Mouse (Mus musculus) neural tube, embryonic 12.5 days (tissue): Measurements from ENCODE around the gene Trappc6b. TPM values are rescaled to one million over a fixed set of nuclear protein-coding genes. Genes with fewer than 3 reads are reported as not detected.

ENCODE experiments used
- ATAC-seq: fragments of 200-750 bp; cut with Nextera tagmentation; 2 replicates; pipeline ENCODE4 v1.8.0; 2017; ENCODE audit warnings: low read depth, mild to moderate bottlenecking, moderate TSS enrichment, moderate library complexity; ENCODE audit not compliant: low FRiP score
- H3K27ac ChIP-seq: fragments of 300-500 bp; sonication (generic); 2 replicates; pipeline ENCODE4 v1.5.1; 2016
- H3K27me3 ChIP-seq: fragments of 300-500 bp; sonication (generic); replicated peaks from 2 replicates; pipeline ENCODE4 v1.6.1; 2016; ENCODE audit warnings: mild to moderate bottlenecking
- H3K36me3 ChIP-seq: fragments of 300-500 bp; sonication (generic); 2 replicates; pipeline ENCODE4 v1.6.1; 2016; ENCODE audit warnings: mild to moderate bottlenecking
- H3K4me1 ChIP-seq: fragments of 300-500 bp; sonication (generic); 2 replicates; pipeline ENCODE4 v1.6.1; 2016
- H3K4me2 ChIP-seq: fragments of 300-500 bp; sonication (generic); replicated peaks from 2 replicates; pipeline ENCODE4 v1.6.1; 2016; ENCODE audit warnings: mild to moderate bottlenecking
- H3K4me3 ChIP-seq: fragments of 300-500 bp; sonication (generic); 2 replicates; pipeline ENCODE4 v1.5.1; 2016
- H3K9ac ChIP-seq: fragments of 300-500 bp; sonication (generic); 2 replicates; pipeline ENCODE4 v1.6.1; 2016; ENCODE audit warnings: mild to moderate bottlenecking
- H3K9me3 ChIP-seq: fragments of 300-500 bp; sonication (generic); 2 replicates; pipeline ENCODE4 v1.6.1; 2016; ENCODE audit warnings: mild to moderate bottlenecking
- WGBS: fragments of 180-500 bp; shearing (Covaris S2); methylation state at CpG from one replicate; pipeline ENCODE4 v1.1.7; 2016; 5-methylcytosine and 5-hydroxymethylcytosine counted together
- polyA plus RNA-seq: library from polyadenylated mRNA; unstranded; fragments of >200 nt; fragmentation: Nextera tagmentation; extraction: Ambion mirVana; gene quantifications from 2 replicates; pipeline ENCODE4 v1.2.1, GENCODE M21; 2016

Trappc6b gene
- polyA plus RNA-seq = 118 and 121 TPM in 2 replicates

GRCm38 (mm10) chr12:59060993-59061595 is at the start of gene Trappc6b:
Trappc6b (minus strand) TSS chr12:59061472.
- Histone ChIP-seq H3K4me2 (peak within 1 kb of the TSS; percentile 73), H3K9me3 (no peaks in the 10 kb centered on the region), H3K4me1 (peaks cover 13% of the 10 kb centered on the region), H3K36me3 (peaks cover 16% of the 10 kb centered on the region; the same call in 1 of the 2 replicates), H3K27me3 (no peaks in the 10 kb centered on the region), H3K4me3 (peak within 1 kb of the TSS; percentile 82), H3K9ac (peak within 1 kb of the TSS; percentile 86), H3K27ac (peak within 1 kb of the TSS; percentile 85)
- WGBS = under 1% methylated on average over 49 of the region's 49 CpGs
- peak; percentile 97 for ATAC-seq

DNA sequence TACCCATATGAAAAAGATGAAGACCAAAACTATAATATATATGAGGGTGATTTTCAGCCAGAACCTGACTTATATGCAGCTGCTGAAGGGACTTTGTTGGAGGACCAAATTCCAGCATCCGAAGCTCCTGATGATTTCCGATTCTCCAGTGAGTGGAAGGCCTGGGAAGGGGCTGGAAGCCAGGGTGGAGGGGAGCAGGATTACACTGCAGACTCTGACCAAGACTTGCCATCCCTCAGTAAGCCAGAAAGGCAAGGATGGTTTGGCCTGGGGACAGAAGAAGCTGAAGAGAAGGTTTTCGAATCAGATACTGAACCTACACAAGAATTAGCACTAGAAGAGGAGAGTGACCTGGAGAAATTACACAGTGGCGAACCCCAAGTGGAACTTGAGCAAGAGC is 46.7 kb upstream of the Trappc6b start:
- 88% methylated on average over 4 of the region's 4 CpGs for WGBS
- Histone ChIP-seq H3K4me1 (no peaks in the 10 kb centered on the region), H3K27ac (no peak overlapping the region), H3K36me3 (no peaks in the 10 kb centered on the region), H3K4me3 (no peak overlapping the region), H3K9me3 (no peaks in the 10 kb centered on the region), H3K4me2 (no peak overlapping the region), H3K9ac (no peak overlapping the region), H3K27me3 (no peaks in the 10 kb centered on the region)
- no peak for ATAC-seq

DNA sequence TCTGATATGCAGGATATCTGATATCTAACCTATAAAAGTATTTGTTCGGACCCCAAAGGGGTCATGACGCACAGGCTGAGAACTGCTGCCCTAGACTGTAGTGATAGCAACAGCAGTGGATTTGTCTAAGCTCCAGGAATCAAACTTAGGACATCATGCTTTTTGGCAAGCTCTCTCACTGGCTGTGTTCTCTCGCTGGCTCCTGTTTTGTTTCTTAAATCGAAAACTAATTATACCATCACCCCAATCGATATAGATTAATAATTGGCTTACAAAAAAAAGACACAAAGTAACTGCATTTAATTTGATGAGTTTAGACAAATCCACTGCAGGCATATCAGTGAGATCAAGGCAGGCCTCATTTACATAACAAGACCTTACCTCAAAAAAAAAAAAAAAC is 45.2 kb upstream of the Trappc6b start:
- H3K4me2 ChIP-seq = no peak overlapping the region
- no peaks in the 10 kb centered on the region for H3K36me3 ChIP-seq
- H3K27ac ChIP-seq = no peak overlapping the region
- H3K4me3 ChIP-seq = no peak overlapping the region
- no peaks in the 10 kb centered on the region for H3K27me3 ChIP-seq
- WGBS = 90% methylated on average over 5 of the region's 5 CpGs
- no peaks in the 10 kb centered on the region for H3K4me1 ChIP-seq
- no peaks in the 10 kb centered on the region for H3K9me3 ChIP-seq
- ATAC-seq = no peak
- no peak overlapping the region for H3K9ac ChIP-seq

DNA sequence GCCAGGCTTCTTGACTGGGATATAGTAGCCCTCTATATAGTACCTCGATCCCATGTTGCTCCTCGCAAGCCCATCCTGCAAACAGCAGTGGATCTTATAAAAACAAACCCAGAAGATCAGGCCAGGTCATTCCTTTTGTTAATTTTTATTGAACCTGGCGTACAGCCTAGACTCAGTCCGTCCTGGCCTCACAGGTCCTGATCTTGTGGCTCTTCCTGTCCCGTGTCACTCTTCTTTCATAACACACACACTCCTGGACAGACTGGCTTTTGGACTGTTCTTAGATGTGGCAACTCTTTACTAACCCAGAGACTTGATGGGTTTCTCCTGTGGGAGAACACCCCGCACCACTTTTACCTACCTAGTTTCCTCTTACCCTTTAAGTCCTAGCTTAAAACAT is 44.6 kb upstream of the Trappc6b start:
- no peak overlapping the region for H3K27ac ChIP-seq
- H3K4me3 ChIP-seq = no peak overlapping the region
- H3K9ac ChIP-seq = no peak overlapping the region
- no peaks in the 10 kb centered on the region for H3K36me3 ChIP-seq
- H3K4me2 ChIP-seq = no peak overlapping the region
- H3K4me1 ChIP-seq = no peaks in the 10 kb centered on the region
- WGBS = 90% methylated on average over 6 of the region's 6 CpGs
- no peaks in the 10 kb centered on the region for H3K9me3 ChIP-seq
- ATAC-seq = no peak
- H3K27me3 ChIP-seq = no peaks in the 10 kb centered on the region

GRCm38 (mm10) chr12:59104771-59105170 is 43.5 kb upstream of the Trappc6b start:
- no peaks in the 10 kb centered on the region for H3K36me3 ChIP-seq
- no peak for ATAC-seq
- no peak overlapping the region for H3K27ac ChIP-seq
- no peak overlapping the region for H3K4me3 ChIP-seq
- no peak overlapping the region for H3K4me2 ChIP-seq
- no peaks in the 10 kb centered on the region for H3K4me1 ChIP-seq
- no peak overlapping the region for H3K9ac ChIP-seq
- 77% methylated on average over 5 of the region's 5 CpGs for WGBS
- no peaks in the 10 kb centered on the region for H3K9me3 ChIP-seq
- H3K27me3 ChIP-seq = no peaks in the 10 kb centered on the region

- H3K36me3 ChIP-seq = no peaks in the 10 kb centered on the region
- WGBS = 77% methylated on average over 19 of the region's 19 CpGs
- H3K9me3 ChIP-seq = no peaks in the 10 kb centered on the region
- H3K27ac ChIP-seq = no peak within 1 kb of the TSS
- H3K9ac ChIP-seq = no peak within 1 kb of the TSS
- H3K4me3 ChIP-seq = no peak within 1 kb of the TSS
- no peak for ATAC-seq
- H3K27me3 ChIP-seq = no peaks in the 10 kb centered on the region
- H3K4me2 ChIP-seq = no peak within 1 kb of the TSS
- no peaks in the 10 kb centered on the region for H3K4me1 ChIP-seq
These were observed 34.1 kb upstream of the Trappc6b start, which contains the start of gene Mia2 for GRCm38 (mm10) chr12:59095104-59096025. Mia2 (plus strand) TSS chr12:59095799.

GRCm38 (mm10) chr12:59093543-59093942 is 32.3 kb upstream of the Trappc6b start:
- H3K9me3 ChIP-seq = no peaks in the 10 kb centered on the region

DNA sequence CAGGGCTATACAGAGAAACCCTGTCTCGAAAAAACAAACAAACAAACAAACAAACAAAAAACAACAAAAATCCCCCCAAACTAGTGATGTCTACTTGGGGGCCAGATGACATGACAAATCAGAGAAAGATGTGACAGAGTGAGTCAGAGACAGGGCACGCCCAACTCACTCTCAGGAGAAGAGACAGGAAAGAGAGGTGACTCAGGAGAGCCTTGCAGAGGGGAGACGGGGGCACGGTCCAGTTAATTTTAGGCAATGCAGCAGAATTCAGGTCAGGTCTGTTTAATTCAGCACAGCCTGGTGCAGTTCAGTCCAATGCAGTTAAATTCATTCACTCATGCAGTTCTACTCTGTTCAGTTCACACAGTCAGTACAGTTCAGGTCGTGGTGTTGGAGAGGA is 24.9 kb upstream of the Trappc6b start:
- Histone ChIP-seq H3K36me3 (no peaks in the 10 kb centered on the region), H3K9me3 (no peaks in the 10 kb centered on the region), H3K9ac (no peak overlapping the region), H3K4me1 (no peaks in the 10 kb centered on the region), H3K4me2 (no peak overlapping the region), H3K27ac (no peak overlapping the region), H3K27me3 (no peaks in the 10 kb centered on the region), H3K4me3 (no peak overlapping the region)
- ATAC-seq = no peak
- WGBS = 86% methylated on average over 5 of the region's 5 CpGs

More at GRCm38 (mm10) chr12:59093543-59093942, 32.3 kb upstream of the Trappc6b start:
- no peaks in the 10 kb centered on the region for H3K27me3 ChIP-seq
- H3K9ac ChIP-seq = no peak overlapping the region
- no peaks in the 10 kb centered on the region for H3K36me3 ChIP-seq
- H3K4me1 ChIP-seq = no peaks in the 10 kb centered on the region
- ATAC-seq = no peak
- H3K4me2 ChIP-seq = no peak overlapping the region
- H3K27ac ChIP-seq = no peak overlapping the region
- no peak overlapping the region for H3K4me3 ChIP-seq
- 79% methylated on average over 2 of the region's 2 CpGs for WGBS

- Histone ChIP-seq H3K4me1 (no peaks in the 10 kb centered on the region), H3K27me3 (no peaks in the 10 kb centered on the region), H3K27ac (no peak overlapping the region), H3K4me3 (no peak overlapping the region), H3K9ac (no peak overlapping the region), H3K4me2 (no peak overlapping the region), H3K36me3 (no peaks in the 10 kb centered on the region), H3K9me3 (no peaks in the 10 kb centered on the region)
- no peak for ATAC-seq
- 76% methylated on average over 5 of the region's 5 CpGs for WGBS
These were observed 23.2 kb upstream of the Trappc6b start for GRCm38 (mm10) chr12:59084446-59084845.

DNA sequence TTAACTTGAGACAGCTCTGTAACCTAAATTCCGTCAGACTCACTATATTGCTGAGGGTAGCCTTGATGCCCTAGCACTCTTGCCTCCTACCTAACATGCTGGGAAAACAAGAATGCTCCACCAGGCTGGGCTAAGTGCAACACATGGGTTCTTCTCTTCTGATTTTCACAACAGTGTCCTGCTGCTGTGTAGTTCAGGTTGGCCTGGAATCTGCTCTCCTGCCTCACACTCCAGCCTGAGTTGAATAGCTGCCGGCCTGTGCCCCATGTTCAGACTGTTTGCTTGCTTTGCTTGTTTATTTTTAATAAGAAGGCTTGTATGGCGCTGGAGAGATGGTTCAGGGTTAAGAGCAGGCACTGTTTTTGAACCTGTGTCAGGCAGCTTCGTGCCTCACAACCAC is 19.2 kb upstream of the Trappc6b start:
- no peaks in the 10 kb centered on the region for H3K36me3 ChIP-seq
- H3K4me3 ChIP-seq = no peak overlapping the region
- no peaks in the 10 kb centered on the region for H3K4me1 ChIP-seq
- no peaks in the 10 kb centered on the region for H3K9me3 ChIP-seq
- H3K4me2 ChIP-seq = no peak overlapping the region
- WGBS = 88% methylated on average over 4 of the region's 4 CpGs
- ATAC-seq = no peak
- H3K27ac ChIP-seq = no peak overlapping the region
- no peak overlapping the region for H3K9ac ChIP-seq
- H3K27me3 ChIP-seq = no peaks in the 10 kb centered on the region

GRCm38 (mm10) chr12:59077883-59078282 is 16.6 kb upstream of the Trappc6b start:
- Histone ChIP-seq H3K4me3 (no peak overlapping the region), H3K27me3 (no peaks in the 10 kb centered on the region), H3K4me2 (no peak overlapping the region), H3K9me3 (no peaks in the 10 kb centered on the region), H3K4me1 (no peaks in the 10 kb centered on the region), H3K9ac (no peak overlapping the region), H3K36me3 (no peaks in the 10 kb centered on the region; the same call in 1 of the 2 replicates), H3K27ac (no peak overlapping the region)
- 96% methylated on average over 3 of the region's 3 CpGs for WGBS
- no peak for ATAC-seq

- Histone ChIP-seq H3K9ac (no peak overlapping the region), H3K27me3 (no peaks in the 10 kb centered on the region), H3K4me1 (no peaks in the 10 kb centered on the region), H3K36me3 (peaks cover 8% of the 10 kb centered on the region), H3K9me3 (no peaks in the 10 kb centered on the region), H3K4me3 (no peak overlapping the region), H3K4me2 (no peak overlapping the region), H3K27ac (no peak overlapping the region)
- 93% methylated on average over 3 of the region's 3 CpGs for WGBS
- no peak for ATAC-seq
These were observed 15.7 kb upstream of the Trappc6b start for GRCm38 (mm10) chr12:59076996-59077395.
